Mouse (Mus musculus) yolk sac, embryonic 10.5 days (tissue): ENCODE data around the gene Msi2.

Experiments
- DNase-seq: peaks from one replicate; pipeline ENCODE4 v3.0.0-alpha.2; 2017; ENCODE audit warnings: low spot score

The Msi2 gene

DNA sequence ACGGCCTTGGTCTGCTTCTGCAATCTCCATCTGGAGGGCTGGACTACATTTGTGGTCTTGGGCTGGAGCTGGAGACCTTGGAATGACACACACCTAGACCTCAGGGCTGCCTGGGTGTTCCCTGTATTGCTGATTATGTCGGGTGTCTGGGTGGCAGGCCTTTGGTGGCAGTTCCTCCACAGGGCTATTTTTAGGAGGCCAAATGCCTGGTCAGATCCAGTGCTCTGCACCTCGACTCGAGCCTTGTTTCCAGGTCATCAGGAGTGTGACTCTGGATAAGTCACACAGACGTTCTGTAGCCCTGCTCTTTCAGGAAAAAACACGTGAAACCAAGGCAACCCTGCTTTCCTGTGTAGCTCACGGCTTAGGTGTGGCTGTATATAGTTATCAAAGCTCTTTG is 358.6 kb downstream of the Msi2 start:
- DNase-seq = no peak

DNA sequence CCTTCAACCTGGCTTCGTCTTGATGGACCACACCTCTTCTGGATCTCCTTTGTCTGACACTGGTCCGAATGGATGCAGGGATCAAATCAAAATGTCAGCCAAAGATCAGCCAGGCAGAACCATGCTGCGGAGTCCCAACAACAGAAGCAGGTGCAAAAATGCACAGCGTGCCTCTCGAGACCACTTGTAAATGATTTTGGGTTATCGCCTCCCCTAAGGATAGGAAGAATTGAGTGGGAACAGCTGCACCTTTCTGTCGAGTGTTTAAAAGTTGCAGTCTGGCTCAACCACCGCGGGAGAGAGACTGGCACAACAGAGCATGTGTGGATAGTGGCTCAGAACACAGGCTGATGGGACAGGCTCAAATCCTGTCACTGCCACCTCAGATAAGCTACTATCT is 361.0 kb downstream of the Msi2 start:
- DNase-seq = no peak

DNA sequence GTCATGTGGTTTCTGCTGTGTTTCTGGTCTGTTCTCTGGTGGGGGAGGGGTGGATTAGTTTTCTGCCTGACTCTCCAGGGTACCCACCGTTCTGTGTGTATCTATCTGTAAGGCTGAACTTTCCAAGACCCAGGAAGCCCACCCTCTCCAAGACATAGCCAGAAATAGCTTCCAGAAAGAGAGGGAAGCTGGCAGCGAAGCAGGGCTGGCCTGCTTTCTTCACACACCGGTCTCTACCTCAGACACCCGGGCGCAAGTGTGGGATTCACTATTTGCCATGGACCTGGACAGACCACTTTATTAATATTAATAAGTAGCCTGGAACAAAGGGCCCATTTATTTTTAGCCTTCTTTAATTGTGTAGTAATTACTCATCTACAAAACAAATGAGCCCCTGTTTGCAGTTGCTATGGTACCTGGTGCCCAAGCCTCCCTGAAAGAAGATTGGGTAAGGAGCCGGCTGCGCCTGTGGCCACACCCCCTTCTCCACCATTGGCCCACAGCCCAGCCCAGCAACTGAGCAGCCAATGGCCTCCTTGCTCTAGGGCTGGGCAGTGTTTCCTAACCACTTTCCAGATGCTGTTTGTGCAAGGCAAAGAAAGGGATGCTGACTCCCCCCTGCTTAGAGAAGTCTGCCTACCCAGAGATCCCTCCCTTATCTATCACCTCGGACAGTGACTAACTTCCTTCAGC is 361.6 kb downstream of the Msi2 start:
- DNase-seq = no peak

DNA sequence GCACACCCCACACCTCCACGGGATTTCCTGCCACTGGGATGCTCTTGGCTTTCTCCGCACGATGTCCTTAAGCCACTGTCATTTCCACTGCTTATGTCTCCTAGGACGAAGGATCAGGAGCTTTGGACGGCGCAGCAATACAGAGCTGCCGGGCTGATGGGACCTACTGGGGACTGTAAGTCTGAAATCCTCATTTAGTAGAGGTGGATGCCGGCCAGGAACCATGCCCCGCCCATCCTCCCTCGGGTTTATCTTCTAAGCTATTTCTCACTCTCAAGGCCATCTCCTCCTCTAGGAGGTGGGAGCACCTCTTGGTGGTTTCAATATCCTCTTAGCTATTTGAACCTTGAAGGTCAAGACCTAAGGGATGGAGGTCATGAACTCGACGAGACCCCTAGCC is 362.3 kb downstream of the Msi2 start:
- DNase-seq = no peak

DNA sequence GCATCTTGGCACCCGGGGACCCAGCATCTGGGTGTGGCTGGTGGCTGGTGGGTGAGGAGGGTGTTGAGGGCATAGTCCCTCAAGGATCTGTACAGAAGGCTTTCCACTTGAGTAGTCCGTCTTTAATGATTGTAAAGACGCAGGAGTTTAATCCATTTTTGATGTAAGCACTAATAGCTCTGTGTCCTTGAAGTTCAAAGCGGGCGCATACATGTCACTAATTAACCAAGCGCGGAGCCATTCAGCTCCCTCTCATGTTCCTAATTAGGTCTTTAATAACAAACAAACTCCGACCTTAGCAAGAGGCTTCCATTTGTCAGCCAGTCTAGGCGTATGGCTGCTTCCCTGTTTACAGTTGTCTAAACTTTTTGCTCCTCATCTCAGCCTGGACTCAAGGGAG is 363.5 kb downstream of the Msi2 start:
- no peak for DNase-seq

DNA sequence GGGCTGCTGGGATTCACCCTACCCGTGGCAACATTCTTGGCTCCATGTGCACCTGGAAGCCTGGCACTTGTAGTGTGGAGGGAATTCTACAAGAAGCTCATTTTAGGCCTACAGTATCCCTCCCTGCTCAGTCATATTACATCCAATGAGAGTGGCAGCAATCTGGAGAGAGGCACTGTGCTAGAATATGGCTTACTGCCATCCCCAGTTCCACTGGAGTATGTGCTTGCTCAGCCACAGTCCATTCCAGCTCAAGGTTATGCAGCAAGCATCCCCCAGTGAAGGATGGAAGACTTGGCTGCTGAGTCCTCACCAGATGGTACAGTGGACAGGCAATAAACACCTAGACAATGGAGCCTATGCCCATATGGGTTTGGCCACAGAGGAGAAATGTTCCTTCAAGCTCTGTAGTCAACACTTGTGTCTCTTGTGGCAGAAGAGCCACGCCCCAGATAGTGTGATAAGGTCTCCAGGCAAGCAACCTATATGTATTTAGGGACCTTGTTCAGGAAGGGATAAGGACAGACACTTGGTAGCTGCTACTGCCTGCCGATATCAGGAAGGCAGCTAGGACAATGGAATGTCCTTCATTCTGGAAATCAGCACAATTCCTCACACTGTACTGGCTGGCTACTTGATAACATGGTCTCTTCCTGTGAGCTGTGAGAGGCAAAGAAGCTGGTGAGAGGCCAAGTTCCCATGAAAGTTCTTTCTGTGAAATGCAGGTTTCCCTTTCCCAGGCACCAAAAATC is 366.4 kb downstream of the Msi2 start:
- DNase-seq = no peak

DNA sequence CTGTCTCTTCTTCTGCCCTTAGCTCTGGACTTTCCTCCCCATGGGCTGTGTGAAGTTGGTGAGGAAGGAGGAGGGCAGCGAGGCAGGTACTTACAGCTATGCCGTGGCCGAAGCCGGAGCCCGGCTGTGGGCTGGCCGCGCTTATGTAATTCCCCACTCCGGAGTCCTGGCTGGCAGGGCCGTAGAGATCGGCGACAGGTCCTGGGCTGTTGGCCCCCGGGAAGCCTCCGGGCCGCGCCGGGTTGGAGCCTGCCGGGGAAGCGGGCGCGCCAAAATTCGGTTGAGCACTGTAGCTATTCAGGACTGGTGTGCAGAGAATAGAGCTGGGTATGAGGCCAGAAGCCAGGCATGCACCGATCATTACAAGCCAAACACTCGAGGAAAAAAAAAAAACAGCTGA is 369.6 kb downstream of the Msi2 start:
- no peak for DNase-seq

DNA sequence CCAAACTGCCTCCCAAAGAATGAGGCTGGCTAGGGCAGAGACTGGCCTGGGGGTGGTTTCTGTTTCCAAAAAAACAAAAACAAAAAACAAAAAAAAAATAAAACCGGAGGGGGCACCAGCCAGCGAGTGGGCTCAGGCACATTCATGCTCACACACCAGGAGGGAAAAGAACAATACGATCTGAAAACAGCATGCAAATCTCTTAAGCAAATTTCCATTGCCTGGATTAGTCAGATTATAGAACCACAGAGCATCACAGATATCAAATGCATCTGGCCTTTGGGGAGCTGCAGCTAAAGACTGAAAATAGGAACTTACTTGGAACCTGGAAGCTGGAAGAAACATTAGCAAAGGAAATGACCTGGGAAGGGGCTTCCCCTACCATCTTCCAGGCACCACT is 370.3 kb downstream of the Msi2 start:
- no peak for DNase-seq

DNA sequence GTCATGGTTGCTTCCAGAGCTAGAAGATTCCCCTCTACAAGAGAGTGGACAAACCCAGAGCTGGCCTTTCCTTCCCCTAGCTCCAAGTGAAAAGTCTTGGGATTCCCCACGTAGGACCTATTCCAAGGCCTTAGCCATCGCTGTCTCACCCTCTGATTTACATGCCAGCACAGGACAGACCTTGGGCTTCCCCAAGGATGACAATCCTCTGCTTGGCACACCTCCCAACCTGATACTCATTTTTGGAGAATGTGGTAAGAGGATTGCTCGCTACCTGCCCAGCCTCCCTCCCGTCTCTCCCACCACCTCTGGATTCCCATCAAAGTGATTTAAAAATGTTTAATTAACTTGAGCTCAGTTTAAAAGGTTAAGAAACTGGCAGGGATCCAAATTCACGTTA is 372.2 kb downstream of the Msi2 start:
- no peak for DNase-seq

DNA sequence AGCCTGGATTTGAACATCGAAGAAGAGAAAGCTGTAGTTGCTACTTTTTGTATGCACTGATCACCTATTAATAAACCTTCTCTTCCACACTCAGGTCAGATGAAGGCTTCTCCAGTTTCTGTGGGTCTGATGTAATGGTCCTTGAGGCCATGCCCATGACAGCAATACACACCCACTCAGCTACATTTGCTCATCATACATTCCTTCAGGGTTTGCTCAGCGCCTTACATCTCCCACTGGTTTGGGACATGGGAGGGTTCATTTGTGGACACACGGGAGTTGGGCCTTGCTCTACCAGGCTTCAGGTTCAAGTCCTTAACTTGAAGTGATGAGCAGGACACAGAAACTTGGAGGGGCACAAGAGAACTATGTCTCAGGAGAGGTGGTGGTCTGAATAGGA is 380.4 kb downstream of the Msi2 start:
- DNase-seq = no peak

DNA sequence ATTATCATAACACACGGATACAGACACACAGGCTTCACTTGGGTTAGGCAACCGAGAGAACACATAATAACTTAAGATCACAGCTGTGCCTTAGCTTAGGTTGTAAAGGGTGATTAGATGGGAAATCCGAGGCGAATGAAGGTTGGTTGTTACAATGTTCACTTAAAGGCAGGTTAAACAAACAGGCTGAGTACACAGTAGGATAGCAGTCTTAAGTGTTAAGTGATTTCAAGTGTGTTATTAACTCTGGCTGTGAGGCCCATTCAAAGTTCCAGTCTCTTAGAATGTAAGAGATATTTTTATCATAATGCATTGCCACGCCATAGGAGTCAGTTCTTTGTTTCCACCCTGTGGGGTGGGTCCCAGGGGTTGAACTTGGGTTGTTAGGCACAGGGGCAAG is 383.4 kb downstream of the Msi2 start:
- no peak for DNase-seq

DNA sequence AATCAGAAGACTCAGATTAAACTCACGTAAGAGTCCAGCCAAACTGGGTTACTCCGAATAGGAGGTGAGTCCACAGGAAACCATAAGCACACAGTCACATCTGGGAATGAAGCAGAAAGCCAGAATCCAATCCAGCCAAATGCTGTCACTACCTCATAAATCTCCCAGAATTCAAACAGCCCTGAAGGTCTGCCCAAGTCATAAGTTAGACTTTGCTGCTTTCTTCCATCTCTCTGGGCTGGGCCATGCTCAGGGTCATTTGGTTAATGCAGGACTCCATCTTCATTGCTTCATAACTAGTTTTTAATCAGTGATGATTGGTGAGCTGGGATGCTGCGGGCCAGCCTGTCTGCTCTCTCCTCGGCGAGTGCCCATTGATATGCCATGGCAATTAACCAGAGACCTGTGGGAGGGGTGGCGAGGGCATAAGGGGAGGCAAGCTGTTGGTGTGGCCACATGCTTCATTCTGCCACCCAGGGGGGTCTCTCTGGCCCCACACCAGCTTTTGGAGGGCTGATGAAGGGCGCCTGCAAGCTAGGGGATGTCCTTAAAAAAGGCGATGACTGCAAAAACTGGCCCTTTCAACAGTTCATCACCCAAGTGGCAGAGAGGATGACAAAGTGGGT is 385.9 kb downstream of the Msi2 start:
- DNase-seq = no peak

DNA sequence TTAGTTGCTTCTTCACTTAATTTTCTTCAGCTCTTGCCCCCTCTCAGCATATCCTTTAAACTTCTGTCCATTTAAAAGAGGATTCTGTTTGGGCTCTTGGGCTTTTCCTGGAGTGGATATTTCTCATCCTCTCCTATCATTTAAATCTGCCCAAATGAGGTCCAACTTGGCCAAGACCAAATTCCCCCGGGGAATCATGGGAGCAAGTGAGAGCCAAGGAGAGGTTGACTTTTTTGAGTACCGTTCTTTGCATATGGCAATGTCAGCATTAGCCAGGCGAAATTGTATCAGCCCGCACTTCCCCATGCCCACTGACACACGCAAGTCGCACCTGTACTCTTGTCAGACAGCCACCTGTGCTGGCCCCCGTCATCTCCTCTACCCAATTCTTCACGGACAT is 386.6 kb downstream of the Msi2 start:
- DNase-seq = no peak

DNA sequence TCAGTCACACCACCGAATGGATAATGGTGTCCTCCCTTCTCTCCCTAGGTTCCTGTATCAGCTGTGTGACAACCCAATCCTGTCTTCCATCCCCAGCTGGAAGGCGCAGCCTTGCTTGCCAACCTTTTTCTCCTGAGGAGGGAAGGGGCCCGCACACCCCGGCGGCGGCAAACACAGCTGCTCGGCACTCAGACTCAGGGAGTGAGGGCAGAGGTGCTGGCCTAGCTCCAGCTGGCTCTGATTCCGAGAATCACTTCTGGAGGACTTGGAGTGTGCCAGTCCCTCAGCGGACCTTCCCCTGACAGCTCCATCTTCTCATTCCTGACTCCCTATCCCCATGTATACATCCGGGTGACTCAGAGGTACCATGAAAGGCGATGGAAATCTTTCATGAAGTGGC is 387.5 kb downstream of the Msi2 start:
- DNase-seq = no peak

DNA sequence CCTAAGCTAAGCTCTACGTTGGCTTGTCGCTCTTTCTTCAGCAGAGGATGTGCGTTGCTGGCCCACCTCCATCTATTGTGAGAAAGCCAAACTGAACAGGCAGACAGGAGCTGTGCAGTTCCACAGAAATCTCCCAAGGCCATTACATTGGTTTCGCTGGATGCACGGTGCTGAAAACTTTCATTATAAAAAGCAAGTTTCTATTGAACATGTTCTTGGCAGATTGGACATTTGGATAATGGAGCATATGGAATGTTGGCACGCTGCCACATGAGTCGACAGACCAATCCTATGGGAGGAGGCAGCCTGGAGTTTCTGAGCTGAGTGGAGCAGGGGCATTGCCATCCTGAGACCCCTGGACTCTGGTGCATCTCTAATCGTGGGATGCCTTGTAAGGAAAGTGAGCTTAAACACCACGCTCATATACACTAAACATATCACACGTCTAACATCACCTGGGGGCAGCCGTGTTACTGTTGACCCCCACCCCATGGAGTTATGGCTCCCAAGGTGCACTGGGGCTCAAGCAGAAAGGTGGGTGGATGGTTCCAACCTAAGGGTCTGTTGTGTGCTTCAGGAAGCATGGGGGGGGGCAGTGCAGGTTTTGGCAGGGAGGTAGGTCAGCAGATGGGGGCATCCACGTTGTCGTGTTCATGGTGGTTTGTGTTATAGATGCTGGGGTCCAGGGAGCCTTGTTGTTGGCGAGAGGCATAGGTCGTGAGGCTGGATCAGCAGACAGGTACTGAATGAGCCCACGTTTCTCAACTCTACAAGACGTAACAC is 389.3 kb downstream of the Msi2 start:
- no peak for DNase-seq

DNA sequence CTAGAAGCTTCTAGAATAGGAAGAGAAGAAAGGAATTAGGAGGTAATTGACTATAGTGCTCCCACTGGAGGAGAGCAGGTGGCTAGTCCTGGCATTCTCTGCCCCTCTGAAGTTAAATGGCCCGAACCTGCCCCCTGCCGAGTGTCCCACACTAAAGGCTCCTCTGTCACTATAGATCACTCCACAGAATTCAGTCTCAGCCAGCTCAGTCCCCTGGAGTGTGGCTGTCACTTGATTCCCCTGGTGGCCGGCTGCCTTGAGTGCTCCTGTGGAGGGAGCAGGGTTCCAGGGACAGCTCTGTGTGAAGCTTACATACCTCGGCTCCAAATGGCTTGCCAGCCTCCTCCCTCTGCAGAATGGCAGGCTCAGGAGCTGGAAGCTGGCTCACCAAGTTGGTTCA is 391.3 kb downstream of the Msi2 start:
- DNase-seq = no peak

DNA sequence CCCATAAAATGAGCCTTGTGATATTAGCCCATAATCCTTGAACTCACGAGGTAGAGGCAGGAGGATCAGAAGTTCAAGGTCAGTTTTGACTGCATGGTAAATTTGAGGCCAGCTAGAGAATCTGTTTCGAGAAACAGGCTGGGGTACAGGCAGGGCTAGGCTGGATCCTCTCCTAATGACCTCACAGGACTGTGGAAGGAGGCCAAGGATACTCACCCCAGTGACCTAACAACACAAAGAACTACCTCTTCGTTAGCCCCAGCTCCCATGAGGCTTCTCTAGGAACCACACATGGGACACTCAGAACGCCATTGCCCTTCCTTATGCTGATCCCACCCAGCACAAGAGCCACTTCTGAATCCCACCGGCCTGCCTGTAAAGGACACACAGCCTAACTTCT is 399.5 kb downstream of the Msi2 start:
- DNase-seq = no peak

DNA sequence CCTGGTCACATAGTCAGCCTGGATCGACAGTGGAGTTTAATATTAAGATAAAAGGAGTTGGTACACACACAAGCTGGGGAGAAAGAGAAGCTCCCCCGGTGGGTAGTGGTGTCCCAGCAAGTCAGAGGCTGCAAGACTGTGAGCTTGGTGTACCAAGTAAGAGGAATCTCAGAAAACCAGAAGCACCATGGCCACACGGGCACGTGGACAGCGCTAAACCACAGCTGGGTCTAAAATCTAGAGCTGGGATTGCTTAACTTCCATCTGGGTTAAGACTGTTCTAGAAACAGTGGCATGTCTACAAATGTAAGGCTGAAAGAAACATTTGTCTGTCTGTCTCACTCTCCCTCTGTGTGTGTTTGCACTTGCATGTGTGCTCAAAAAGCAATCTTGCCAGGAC is 402.9 kb downstream of the Msi2 start:
- no peak for DNase-seq

DNA sequence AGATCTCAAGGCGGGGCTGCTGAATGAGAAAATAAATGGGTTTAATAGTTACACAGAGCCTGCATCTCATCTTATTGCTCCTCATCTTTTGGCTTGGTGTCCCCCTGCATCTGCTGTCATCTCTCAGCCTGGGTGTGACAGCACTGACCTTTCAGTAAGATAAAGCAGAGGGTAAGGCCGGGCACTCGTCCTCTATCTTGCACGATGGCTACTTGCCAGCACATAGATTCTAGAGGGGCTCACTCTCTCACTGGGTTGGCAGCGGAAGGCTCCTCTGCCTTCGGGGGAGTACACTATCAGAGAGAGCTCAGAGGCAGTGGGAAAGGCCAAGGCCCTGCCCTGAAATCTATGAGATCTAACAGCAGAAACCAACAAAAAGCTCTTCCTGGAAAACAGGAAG is 403.8 kb downstream of the Msi2 start:
- no peak for DNase-seq

DNA sequence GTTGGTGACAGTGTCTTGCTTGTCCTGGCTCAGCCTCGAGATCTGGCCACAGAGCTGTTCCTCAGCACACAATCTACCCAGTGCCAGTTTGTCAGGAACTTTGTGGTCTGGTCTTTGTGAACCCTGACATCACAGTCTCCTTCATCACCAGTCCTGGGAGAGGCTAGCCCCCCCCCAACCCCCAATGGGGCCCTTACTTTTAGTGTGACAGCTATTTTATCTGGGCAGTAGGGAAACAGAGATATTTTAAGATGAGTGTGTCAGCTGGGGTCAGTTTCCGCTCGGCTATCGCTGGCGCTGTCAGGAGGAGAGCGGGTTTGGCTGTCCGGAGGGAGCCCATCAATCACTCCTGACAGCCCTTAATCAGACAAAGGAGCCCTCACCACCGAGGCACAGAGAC is 404.8 kb downstream of the Msi2 start:
- DNase-seq = no peak

DNA sequence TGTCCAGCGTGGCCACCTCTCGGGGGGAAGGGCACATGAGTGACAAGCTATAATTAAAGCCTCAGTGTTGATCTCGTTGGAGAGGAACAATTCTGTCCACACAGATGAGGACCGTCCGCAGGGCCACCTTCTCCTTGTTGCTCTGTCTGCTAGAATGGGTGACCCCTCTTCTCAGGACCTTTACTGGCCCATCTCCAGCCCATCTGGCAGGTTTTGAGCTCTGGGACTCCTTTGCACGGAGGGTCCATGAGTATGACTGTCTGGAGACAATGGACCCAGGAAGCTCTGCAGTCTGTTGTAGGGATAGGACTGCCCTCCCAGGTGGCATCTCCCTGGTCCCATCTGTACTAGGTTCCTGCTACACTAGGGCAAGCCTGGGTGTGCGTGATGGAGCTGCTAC is 406.7 kb downstream of the Msi2 start:
- DNase-seq = no peak

DNA sequence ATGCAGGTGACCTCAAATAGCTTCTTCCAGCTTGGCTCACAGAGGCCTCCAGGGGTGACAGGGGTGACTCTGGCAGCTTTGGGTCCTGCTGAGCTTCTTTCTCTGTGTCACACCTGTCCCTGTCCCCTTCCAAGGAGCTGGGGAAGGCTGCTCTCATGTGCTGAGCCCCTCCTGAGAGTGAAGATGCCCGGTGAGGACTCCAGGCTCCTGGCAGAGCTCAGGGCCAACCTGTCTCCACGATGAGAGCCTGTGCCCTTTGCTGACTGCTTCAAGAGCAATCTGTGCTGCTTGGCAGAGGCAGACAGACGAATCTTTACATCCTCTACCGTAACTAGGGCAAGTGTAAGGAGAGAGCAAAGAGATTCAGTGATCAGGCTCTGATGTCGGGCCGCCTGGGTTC is 407.5 kb downstream of the Msi2 start:
- no peak for DNase-seq
